Mouse (Mus musculus) inflammation-experienced regulatory T-cells, adult 6 months (primary cell): ENCODE results near the gene Fdps. TPM values are rescaled to one million over a fixed set of nuclear protein-coding genes. Genes with fewer than 3 reads are reported as not detected.
A peak's percentile ranks its signal among the peaks of the same experiment; 100 is the strongest.
"Not testable (repeated sequence)": the region's sequence is repeated elsewhere in the genome, so short reads cannot be mapped to it uniquely, and the experiment has no call there.

Experiments
- ATAC-seq: one replicate; pipeline ENCODE4 v1.8.0; 2017
- polyA plus RNA-seq, 3 experiments: library from polyadenylated mRNA; unstranded; fragments of 100-300 nt; shearing (Covaris generic); gene quantifications; one replicate each; pipeline ENCODE4 v1.2.1; 2017

Fdps gene
- polyA plus RNA-seq, 3 experiments from 2014 or later = 46.3 to 92.3 (median 78.1) TPM

GRCm38 (mm10) chr3:89102495-89103290, 934 bp upstream of the Fdps start:
- no peak for ATAC-seq

- ATAC-seq = peak; percentile 7
Observed at GRCm38 (mm10) chr3:89101459-89101811, 324 bp downstream of the Fdps start.

GRCm38 (mm10) chr3:89100811-89101210, 948 bp downstream of the Fdps start, which contains the start of gene Gm43738:
Gene Gm43738 (minus strand): TSS chr3:89101099.
- ATAC-seq = no peak

- no peak for ATAC-seq
Observed at GRCm38 (mm10) chr3:89094021-89094420, 7.7 kb downstream of the Fdps start.

GRCm38 (mm10) chr3:89093175-89093574, 8.6 kb downstream of the Fdps start, which contains the start of gene Rusc1:
Gene Rusc1 (minus strand): TSS chr3:89093311.
- no peak for ATAC-seq

GRCm38 (mm10) chr3:89092509-89093090, 9.2 kb downstream of the Fdps start:
- no peak for ATAC-seq

- ATAC-seq = no peak
Observed at GRCm38 (mm10) chr3:89091811-89092508, 9.8 kb downstream of the Fdps start.

- peak; percentile 20 for ATAC-seq
Observed at GRCm38 (mm10) chr3:89090694-89091655, 10.8 kb downstream of the Fdps start.

- ATAC-seq = peak; percentile 93
Observed at GRCm38 (mm10) chr3:89089882-89090591, 11.7 kb downstream of the Fdps start.

- ATAC-seq = no peak
Observed at GRCm38 (mm10) chr3:89088974-89089373, 12.8 kb downstream of the Fdps start.

GRCm38 (mm10) chr3:89087338-89088110, 14.2 kb downstream of the Fdps start:
- no peak for ATAC-seq

- ATAC-seq = no peak
Observed at GRCm38 (mm10) chr3:89084654-89085190, 17.0 kb downstream of the Fdps start.

GRCm38 (mm10) chr3:89084133-89084532, 17.6 kb downstream of the Fdps start:
- no peak for ATAC-seq

- ATAC-seq = not testable (repeated sequence)
Observed at GRCm38 (mm10) chr3:89082287-89082686, 19.5 kb downstream of the Fdps start.

GRCm38 (mm10) chr3:89077383-89077782, 24.4 kb downstream of the Fdps start:
- ATAC-seq = no peak

- no peak for ATAC-seq
Observed at GRCm38 (mm10) chr3:89067265-89067664, 34.5 kb downstream of the Fdps start.

- no peak for ATAC-seq
Observed at GRCm38 (mm10) chr3:89061696-89062095, 40.1 kb downstream of the Fdps start.

GRCm38 (mm10) chr3:89058783-89059182, 43.0 kb downstream of the Fdps start:
- ATAC-seq = no peak

GRCm38 (mm10) chr3:89058361-89058760, 43.4 kb downstream of the Fdps start:
- ATAC-seq = no peak
